Mouse (Mus musculus) C2C12 (cell line): ENCODE data around the gene Pabpn1l.

Experiments
- CEBPB ChIP-seq: IDR thresholded peaks from one replicate; pipeline ENCODE4 v1.6.1; 2011; ENCODE audit warnings: low read depth, mild to moderate bottlenecking, control low read depth, moderate library complexity
- CTCF ChIP-seq: IDR thresholded peaks from one replicate; pipeline ENCODE4 v1.5.1; 2011; ENCODE audit not compliant: control insufficient read depth, insufficient read depth, insufficient read length
- FOSL1 ChIP-seq: IDR thresholded peaks from one replicate; pipeline ENCODE4 v1.8.0; 2011; ENCODE audit warnings: mild to moderate bottlenecking, low read length; ENCODE audit not compliant: poor library complexity, insufficient read depth, severe bottlenecking
- MYOD1 ChIP-seq: IDR thresholded peaks from one replicate; pipeline ENCODE4 v1.6.1; 2011; ENCODE audit warnings: low read depth; ENCODE audit not compliant: control insufficient read depth, insufficient read length
- MYOG ChIP-seq: IDR thresholded peaks from one replicate; pipeline ENCODE4 v1.6.1; 2011; ENCODE audit not compliant: control insufficient read depth, insufficient read length; ENCODE audit errors: extremely low read depth
- USF1 ChIP-seq: IDR thresholded peaks from one replicate; pipeline ENCODE4 v1.6.1; 2011; ENCODE audit warnings: low read depth, mild to moderate bottlenecking, control low read depth, moderate library complexity

GRCm38 (mm10) chr8:122639521-122640248 lies 17.1 kb upstream of the Pabpn1l start:
- TF ChIP-seq CEBPB = no peak
- no peak for TF ChIP-seq CTCF
- no peak for TF ChIP-seq MYOD1
- TF ChIP-seq USF1 = no peak
- TF ChIP-seq MYOG = no peak
- TF ChIP-seq FOSL1 = no peak
